Mouse (Mus musculus): ENCODE measurements around the gene Hikeshi.

Hikeshi gene

GRCm38 (mm10) chr7:89916711-89917110, 24.3 kb downstream of the Hikeshi start:
- ATAC-seq (ENCODE audit: insufficient number of reproducible peaks, low FRiP score, low TSS enrichment), result no peak

GRCm38 (mm10) chr7:89913432-89914158, 27.4 kb downstream of the Hikeshi start:
- no peak for ATAC-seq (ENCODE audit: insufficient number of reproducible peaks, low FRiP score, low TSS enrichment)

- ATAC-seq (ENCODE audit: insufficient number of reproducible peaks, low FRiP score, low TSS enrichment), result no peak
These were observed 28.6 kb downstream of the Hikeshi start for GRCm38 (mm10) chr7:89912356-89912755.

GRCm38 (mm10) chr7:89909711-89910110, 31.3 kb downstream of the Hikeshi start:
- ATAC-seq (ENCODE audit: insufficient number of reproducible peaks, low FRiP score, low TSS enrichment), result no peak

- no peak for ATAC-seq (ENCODE audit: insufficient number of reproducible peaks, low FRiP score, low TSS enrichment)
These were observed 31.9 kb downstream of the Hikeshi start for GRCm38 (mm10) chr7:89908899-89909621.

- no peak for ATAC-seq (ENCODE audit: insufficient number of reproducible peaks, low FRiP score, low TSS enrichment)
These were observed 32.6 kb downstream of the Hikeshi start for GRCm38 (mm10) chr7:89908421-89908820.

GRCm38 (mm10) chr7:89907950-89908349, 33.1 kb downstream of the Hikeshi start:
- peak; percentile 78 for ATAC-seq (ENCODE audit: insufficient number of reproducible peaks, low FRiP score, low TSS enrichment)

- no peak for ATAC-seq (ENCODE audit: insufficient number of reproducible peaks, low FRiP score, low TSS enrichment)
These were observed 37.3 kb downstream of the Hikeshi start, which contains the start of gene Ccdc81 for GRCm38 (mm10) chr7:89903442-89904343. Ccdc81 (minus strand) TSS chr7:89903629.

GRCm38 (mm10) chr7:89903007-89903406, 38.0 kb downstream of the Hikeshi start:
- no peak for ATAC-seq (ENCODE audit: insufficient number of reproducible peaks, low FRiP score, low TSS enrichment)

- ATAC-seq (ENCODE audit: insufficient number of reproducible peaks, low FRiP score, low TSS enrichment), result no peak
These were observed 49.1 kb downstream of the Hikeshi start for GRCm38 (mm10) chr7:89891856-89892255.

GRCm38 (mm10) chr7:89891412-89891811, 49.6 kb downstream of the Hikeshi start:
- no peak for ATAC-seq (ENCODE audit: insufficient number of reproducible peaks, low FRiP score, low TSS enrichment)

- ATAC-seq (ENCODE audit: insufficient number of reproducible peaks, low FRiP score, low TSS enrichment), result no peak
These were observed 56.5 kb downstream of the Hikeshi start for GRCm38 (mm10) chr7:89884551-89884950.

- no peak for ATAC-seq (ENCODE audit: insufficient number of reproducible peaks, low FRiP score, low TSS enrichment)
These were observed 61.3 kb downstream of the Hikeshi start for GRCm38 (mm10) chr7:89879686-89880085.

All from cerebellum, adult (tissue).